Mouse (Mus musculus) liver, postnatal 0 days (tissue): Measurements from ENCODE around the gene Rec8.

ENCODE experiments used
- CTCF ChIP-seq: sonication (generic); IDR thresholded peaks from 2 replicates; pipeline ENCODE4 v1.5.1; 2016; ENCODE audit warnings: antibody characterized with exemption, low read depth
- EP300 ChIP-seq: IDR thresholded peaks from 2 replicates; pipeline ENCODE4 v1.6.1; 2016; ENCODE audit warnings: antibody characterized with exemption, low read depth, mild to moderate bottlenecking

DNA sequence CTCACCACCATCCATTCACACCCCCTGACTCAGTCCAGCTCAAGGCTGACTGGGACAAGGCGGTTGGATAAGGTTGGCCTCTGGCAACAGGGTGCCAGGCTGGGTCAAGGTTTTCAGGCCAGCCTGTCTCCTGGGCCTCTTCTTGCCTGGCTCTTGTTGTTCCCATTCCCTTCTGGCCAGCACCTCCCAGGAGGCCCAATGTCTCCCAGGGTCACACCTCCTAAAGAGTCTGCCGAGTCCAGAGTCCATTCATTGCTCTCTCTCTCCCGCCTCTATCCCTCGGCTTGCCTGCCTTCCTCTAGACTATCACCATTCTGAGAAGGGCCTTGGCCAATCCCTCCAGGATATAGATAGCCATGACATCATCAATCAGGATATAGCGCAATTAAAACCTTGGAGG lies 40.2 kb downstream of the Rec8 start:
- TF ChIP-seq CTCF (no peak), EP300 (no peak)
